Mouse (Mus musculus): ENCODE results near the gene Ncs1. TPM values are rescaled to one million over a fixed set of nuclear protein-coding genes. Genes with fewer than 3 reads are reported as not detected.

Gene Ncs1
- total RNA-seq (2021), result 10 to 100 TPM; 11.8 to 14.1 TPM
- polyA plus RNA-seq (2012; rRNA removed), result 5.9 and 8.3 TPM in 2 replicates
- long read RNA-seq, full-length matches to known transcripts, result 10 of 16 reads
- long read RNA-seq, partial matches to known transcripts, result 0 of 16 reads
- long read RNA-seq, other reads (novel, unspliced or antisense), result 6 of 16 reads

- peak within 1 kb of the TSS; percentile 59 for H3K4me3 ChIP-seq
- no peak within 1 kb of the TSS; the same call in 1 of the 2 replicates for H3K27ac ChIP-seq
- intact Hi-C loops (cut with DNase I), result loop anchor here (5.0 kb wide), 1 partner anchor 47 kb away; no protein-coding TSS in a partner anchor
- H3K9ac ChIP-seq (ENCODE audit: low read depth, low read length), result peak within 1 kb of the TSS; percentile 80
- under 1% methylated on average over 89 of the region's 89 CpGs for WGBS
- H3K27me3 ChIP-seq (ENCODE audit: control insufficient read depth, insufficient read depth, low read length), result no peaks in the 10 kb centered on the region
- DNase-seq, result peak; percentile 82 to 83
- H3K79me2 ChIP-seq (replicated peaks; ENCODE audit: control insufficient read depth, insufficient read depth, low read length), result no peaks in the 10 kb centered on the region
- H3K4me1 ChIP-seq (ENCODE audit: control insufficient read depth, insufficient read depth, low read length), result peaks cover 3% of the 10 kb centered on the region
- TF ChIP-seq CTCF (IDR thresholded peaks at IDR 0.05) (peak; percentile 27), POLR2A (IDR thresholded peaks at IDR 0.05; ENCODE audit: insufficient read depth, low read depth, low read length) (no peak)
- H3K36me3 ChIP-seq (ENCODE audit: control insufficient read depth, insufficient read depth, low read length), result no peaks in the 10 kb centered on the region
These were observed at the start of gene Ncs1 for GRCm38 (mm10) chr2:31245491-31246141. Gene Ncs1 (plus strand): TSS chr2:31245823.

- TF ChIP-seq CTCF (IDR thresholded peaks at IDR 0.05) (no peak), EP300 (IDR thresholded peaks at IDR 0.05; ENCODE audit: insufficient read depth, low read depth, low read length) (no peak), POLR2A (IDR thresholded peaks at IDR 0.05; ENCODE audit: insufficient read depth, low read depth, low read length) (no peak)
- Histone ChIP-seq H3K27ac (no peak overlapping the region), H3K4me1 (ENCODE audit: control insufficient read depth, insufficient read depth, low read length) (no peaks in the 10 kb centered on the region; the same call in 1 of the 2 replicates), H3K9ac (ENCODE audit: low read depth, low read length) (no peak overlapping the region), H3K4me3 (no peak overlapping the region), H3K79me2 (replicated peaks; ENCODE audit: control insufficient read depth, insufficient read depth, low read length) (no peaks in the 10 kb centered on the region), H3K36me3 (ENCODE audit: control insufficient read depth, insufficient read depth, low read length) (no peaks in the 10 kb centered on the region), H3K27me3 (ENCODE audit: control insufficient read depth, insufficient read depth, low read length) (no peaks in the 10 kb centered on the region)
- WGBS, result 75% methylated on average over 4 of the region's 4 CpGs
- intact Hi-C loops (cut with DNase I), result no loop called here
- no peak for DNase-seq
These were observed 47.0 kb upstream of the Ncs1 start for GRCm38 (mm10) chr2:31198621-31199020.

- no peak for DNase-seq
- TF ChIP-seq POLR2A (IDR thresholded peaks at IDR 0.05; ENCODE audit: insufficient read depth, low read depth, low read length) (no peak), EP300 (IDR thresholded peaks at IDR 0.05; ENCODE audit: insufficient read depth, low read depth, low read length) (no peak), CTCF (IDR thresholded peaks at IDR 0.05) (no peak)
- Histone ChIP-seq H3K4me3 (no peak overlapping the region), H3K36me3 (ENCODE audit: control insufficient read depth, insufficient read depth, low read length) (no peaks in the 10 kb centered on the region), H3K27me3 (ENCODE audit: control insufficient read depth, insufficient read depth, low read length) (no peaks in the 10 kb centered on the region), H3K4me1 (ENCODE audit: control insufficient read depth, insufficient read depth, low read length) (no peaks in the 10 kb centered on the region; the same call in 1 of the 2 replicates), H3K9ac (ENCODE audit: low read depth, low read length) (no peak overlapping the region), H3K27ac (no peak overlapping the region), H3K79me2 (replicated peaks; ENCODE audit: control insufficient read depth, insufficient read depth, low read length) (no peaks in the 10 kb centered on the region)
- intact Hi-C loops (cut with DNase I), result no loop called here
- WGBS, result 71% methylated on average over 2 of the region's 2 CpGs
These were observed 45.6 kb upstream of the Ncs1 start for GRCm38 (mm10) chr2:31200051-31200450.

- no peak for DNase-seq
- H3K4me3 ChIP-seq, result no peak overlapping the region
- intact Hi-C loops (cut with DNase I), result no loop called here
- H3K27ac ChIP-seq, result no peak overlapping the region
- no peaks in the 10 kb centered on the region for H3K27me3 ChIP-seq (ENCODE audit: control insufficient read depth, insufficient read depth, low read length)
- H3K79me2 ChIP-seq (replicated peaks; ENCODE audit: control insufficient read depth, insufficient read depth, low read length), result no peaks in the 10 kb centered on the region
- no peak overlapping the region for H3K9ac ChIP-seq (ENCODE audit: low read depth, low read length)
- no peak for TF ChIP-seq POLR2A (IDR thresholded peaks at IDR 0.05; ENCODE audit: insufficient read depth, low read depth, low read length)
- H3K36me3 ChIP-seq (ENCODE audit: control insufficient read depth, insufficient read depth, low read length), result no peaks in the 10 kb centered on the region
- H3K4me1 ChIP-seq (ENCODE audit: control insufficient read depth, insufficient read depth, low read length), result no peaks in the 10 kb centered on the region; the same call in 1 of the 2 replicates
- 61% methylated on average over 7 of the region's 7 CpGs for WGBS
These were observed 43.8 kb upstream of the Ncs1 start for GRCm38 (mm10) chr2:31201851-31202250.

GRCm38 (mm10) chr2:31202357-31202756, 43.3 kb upstream of the Ncs1 start:
- Histone ChIP-seq H3K79me2 (replicated peaks; ENCODE audit: control insufficient read depth, insufficient read depth, low read length) (no peaks in the 10 kb centered on the region), H3K9ac (ENCODE audit: low read depth, low read length) (no peak overlapping the region)
- 68% methylated on average over 3 of the region's 3 CpGs for WGBS

GRCm38 (mm10) chr2:31202956-31203355, 42.7 kb upstream of the Ncs1 start:
- no peaks in the 10 kb centered on the region for H3K27me3 ChIP-seq (ENCODE audit: control insufficient read depth, insufficient read depth, low read length)
- H3K79me2 ChIP-seq (replicated peaks; ENCODE audit: control insufficient read depth, insufficient read depth, low read length), result no peaks in the 10 kb centered on the region
- 89% methylated on average over 4 of the region's 4 CpGs for WGBS
- no peaks in the 10 kb centered on the region for H3K36me3 ChIP-seq (ENCODE audit: control insufficient read depth, insufficient read depth, low read length)
- intact Hi-C loops (cut with DNase I), result no loop called here
- H3K4me3 ChIP-seq, result no peak overlapping the region
- TF ChIP-seq CTCF (IDR thresholded peaks at IDR 0.05) (no peak), POLR2A (IDR thresholded peaks at IDR 0.05; ENCODE audit: insufficient read depth, low read depth, low read length) (no peak), EP300 (IDR thresholded peaks at IDR 0.05; ENCODE audit: insufficient read depth, low read depth, low read length) (no peak)
- no peaks in the 10 kb centered on the region; the same call in 1 of the 2 replicates for H3K4me1 ChIP-seq (ENCODE audit: control insufficient read depth, insufficient read depth, low read length)
- DNase-seq, result no peak
- H3K9ac ChIP-seq (ENCODE audit: low read depth, low read length), result no peak overlapping the region
- H3K27ac ChIP-seq, result no peak overlapping the region

More at GRCm38 (mm10) chr2:31202357-31202756, 43.3 kb upstream of the Ncs1 start:
- H3K4me1 ChIP-seq (ENCODE audit: control insufficient read depth, insufficient read depth, low read length), result no peaks in the 10 kb centered on the region; the same call in 1 of the 2 replicates
- TF ChIP-seq EP300 (IDR thresholded peaks at IDR 0.05; ENCODE audit: insufficient read depth, low read depth, low read length) (no peak), POLR2A (IDR thresholded peaks at IDR 0.05; ENCODE audit: insufficient read depth, low read depth, low read length) (no peak), CTCF (IDR thresholded peaks at IDR 0.05) (no peak)
- H3K27me3 ChIP-seq (ENCODE audit: control insufficient read depth, insufficient read depth, low read length), result no peaks in the 10 kb centered on the region
- H3K36me3 ChIP-seq (ENCODE audit: control insufficient read depth, insufficient read depth, low read length), result no peaks in the 10 kb centered on the region
- intact Hi-C loops (cut with DNase I), result no loop called here
- no peak overlapping the region for H3K4me3 ChIP-seq
- no peak overlapping the region for H3K27ac ChIP-seq
- no peak for DNase-seq

All from heart, adult 2 months (tissue).